Mouse (Mus musculus): ENCODE data around the gene Acadvl. TPM values are rescaled to one million over a fixed set of nuclear protein-coding genes. Genes with fewer than 3 reads are reported as not detected.

Gene Acadvl
- polyA plus RNA-seq, 1 experiment from 2014 or later = 54.2 TPM

DNA sequence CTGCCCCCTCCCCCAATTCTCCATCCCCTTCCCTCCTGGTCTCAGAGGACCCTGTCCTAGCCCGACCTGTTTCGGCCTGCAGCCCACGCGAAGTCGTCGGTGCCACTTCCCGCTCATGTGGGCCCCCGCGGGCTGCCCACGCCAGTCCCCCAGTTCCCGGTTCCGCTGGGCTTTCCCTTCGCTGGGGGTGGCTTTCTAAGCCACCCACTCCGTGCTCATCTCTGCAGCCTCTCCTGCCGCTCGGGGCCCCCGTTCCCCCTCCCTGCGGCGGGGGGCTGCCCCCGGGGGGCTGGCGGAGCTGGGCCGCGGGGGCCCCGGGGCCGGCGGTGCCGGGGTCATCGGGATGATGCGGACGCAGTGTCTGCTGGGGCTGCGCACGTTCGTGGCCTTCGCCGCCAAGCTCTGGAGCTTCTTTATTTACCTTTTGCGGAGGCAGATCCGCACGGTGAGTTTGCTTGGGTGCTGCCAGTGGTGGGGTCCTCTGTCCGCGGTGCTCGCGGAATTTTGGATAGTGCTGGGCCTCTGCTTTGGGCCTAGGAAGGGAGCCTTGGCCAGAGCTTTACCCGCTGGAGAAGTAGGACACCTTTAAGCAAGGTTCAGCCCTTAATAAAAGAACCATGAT lies 34.0 kb downstream of the Acadvl start, which contains the start of gene Ctdnep1:
Gene Ctdnep1 (plus strand): TSS at position 16 of the 622 bp plus-strand sequence.
- Histone ChIP-seq H3K4me2 (ENCODE audit: low read depth, low read length) (peak within 1 kb of the TSS; percentile 71), H3K27me3 (ENCODE audit: control insufficient read depth, insufficient read depth, low read length) (no peaks in the 10 kb centered on the region), H3K27ac (replicated peaks; ENCODE audit: low read depth, low read length) (peak within 1 kb of the TSS; percentile 99), H3K9me3 (replicated peaks; ENCODE audit: control insufficient read depth, low read length) (no peaks in the 10 kb centered on the region), H3K36me3 (replicated peaks; ENCODE audit: control insufficient read depth, insufficient read depth, low read depth, low read length) (no peaks in the 10 kb centered on the region; the same call in none of the 2 replicates), H3K4me1 (ENCODE audit: control insufficient read depth, insufficient read depth, low read length) (peaks cover 4% of the 10 kb centered on the region), H3K9ac (replicated peaks; ENCODE audit: low read length) (peak within 1 kb of the TSS; percentile 99), H3K4me3 (ENCODE audit: low read depth, low read length) (peak within 1 kb of the TSS; percentile 99)
- DNase-seq (ENCODE audit: low spot score) (peak; percentile 17), ATAC-seq (replicated peaks; ENCODE audit: insufficient number of reproducible peaks, low FRiP score, low TSS enrichment, low read depth) (peak; percentile 33)
- WGBS = under 1% methylated on average over 26 of the region's 43 CpGs

DNA sequence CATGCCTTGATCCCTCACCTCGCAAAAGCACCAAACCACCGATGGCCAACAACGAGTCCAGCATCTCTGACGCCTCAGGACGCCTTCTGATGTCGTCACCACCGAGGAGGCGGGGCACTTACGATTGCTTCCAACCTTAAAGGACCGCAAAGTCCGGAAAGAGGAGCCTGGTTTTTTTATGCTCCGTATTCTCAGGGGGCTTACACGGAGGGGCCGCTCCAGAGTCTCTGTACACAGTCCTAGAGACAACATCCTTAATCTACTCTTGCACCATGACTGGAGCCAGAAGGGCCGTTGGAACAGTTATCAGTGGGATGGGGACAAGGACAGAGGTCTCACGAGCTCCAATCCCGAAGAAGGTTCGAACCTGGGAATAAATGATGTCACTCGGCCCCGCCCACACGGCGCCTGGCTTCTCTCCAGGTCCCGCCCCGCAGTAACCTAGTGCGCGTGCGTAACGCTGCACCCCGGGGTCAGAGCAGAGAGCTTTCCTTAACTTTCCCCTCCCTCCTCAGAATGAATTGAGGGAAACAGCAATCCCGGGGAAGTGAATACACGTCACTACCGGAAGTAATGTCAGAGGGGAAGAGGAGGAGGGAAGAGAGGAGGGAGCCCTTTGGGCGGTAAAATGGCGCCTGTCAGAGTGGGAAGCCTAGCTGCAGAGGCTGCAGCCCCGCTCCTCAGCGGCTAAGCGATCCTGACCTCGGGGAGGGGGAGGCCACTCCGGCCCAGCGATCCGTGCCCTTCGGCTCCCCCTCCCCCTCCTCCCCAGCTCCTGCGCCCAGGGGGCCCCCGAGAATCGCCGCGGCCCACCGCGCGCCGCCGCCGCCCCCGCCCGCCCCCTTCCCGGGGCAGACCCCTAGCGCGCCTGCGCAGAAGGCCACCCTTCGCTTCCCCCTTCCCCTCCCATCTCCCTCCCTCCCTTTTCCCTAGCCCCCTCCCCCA lies 34.7 kb downstream of the Acadvl start:
- no peaks in the 10 kb centered on the region for H3K9me3 ChIP-seq (replicated peaks; ENCODE audit: control insufficient read depth, low read length)
- no peaks in the 10 kb centered on the region for H3K27me3 ChIP-seq (ENCODE audit: control insufficient read depth, insufficient read depth, low read length)
- under 1% methylated on average over 36 of the region's 60 CpGs for WGBS
- DNase-seq (ENCODE audit: low spot score) = peak; percentile 100
- H3K4me2 ChIP-seq (ENCODE audit: low read depth, low read length) = peak overlapping the region; percentile 68
- H3K27ac ChIP-seq (replicated peaks; ENCODE audit: low read depth, low read length) = peak overlapping the region; percentile 99
- H3K9ac ChIP-seq (replicated peaks; ENCODE audit: low read length) = peak overlapping the region; percentile 99
- ATAC-seq (replicated peaks; ENCODE audit: insufficient number of reproducible peaks, low FRiP score, low TSS enrichment, low read depth) = peak; percentile 92
- H3K36me3 ChIP-seq (replicated peaks; ENCODE audit: control insufficient read depth, insufficient read depth, low read depth, low read length) = no peaks in the 10 kb centered on the region; the same call in none of the 2 replicates
- H3K4me1 ChIP-seq (ENCODE audit: control insufficient read depth, insufficient read depth, low read length) = peaks cover 4% of the 10 kb centered on the region
- peak overlapping the region; percentile 99 for H3K4me3 ChIP-seq (ENCODE audit: low read depth, low read length)

DNA sequence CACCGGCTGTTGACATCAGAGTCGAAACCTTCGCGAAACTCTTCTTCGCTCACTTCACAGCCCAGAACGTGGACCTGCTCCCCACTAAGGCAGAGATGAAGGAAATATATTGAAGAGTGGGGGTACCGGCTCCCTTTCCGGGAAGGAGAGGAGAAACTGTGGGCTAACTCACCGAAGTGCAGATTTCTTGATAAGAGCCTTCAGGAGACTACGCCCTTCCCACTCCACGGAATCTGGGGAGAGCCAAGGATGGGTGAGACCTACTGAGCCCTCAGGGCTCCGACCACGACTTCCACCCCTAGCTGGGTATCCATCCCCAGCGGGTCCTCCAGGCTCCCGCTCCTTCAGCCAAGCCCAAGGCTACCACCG lies 35.4 kb downstream of the Acadvl start:
- Histone ChIP-seq H3K36me3 (replicated peaks; ENCODE audit: control insufficient read depth, insufficient read depth, low read depth, low read length) (peaks cover 2% of the 10 kb centered on the region), H3K4me2 (ENCODE audit: low read depth, low read length) (peak overlapping the region; percentile 68), H3K9me3 (replicated peaks; ENCODE audit: control insufficient read depth, low read length) (no peaks in the 10 kb centered on the region), H3K4me1 (ENCODE audit: control insufficient read depth, insufficient read depth, low read length) (peaks cover 4% of the 10 kb centered on the region), H3K4me3 (ENCODE audit: low read depth, low read length) (peak overlapping the region; percentile 99), H3K27me3 (ENCODE audit: control insufficient read depth, insufficient read depth, low read length) (no peaks in the 10 kb centered on the region), H3K9ac (replicated peaks; ENCODE audit: low read length) (peak overlapping the region; percentile 99), H3K27ac (replicated peaks; ENCODE audit: low read depth, low read length) (peak overlapping the region; percentile 99)
- ATAC-seq (replicated peaks; ENCODE audit: insufficient number of reproducible peaks, low FRiP score, low TSS enrichment, low read depth) (no peak; the same call in 1 of the 2 replicates), DNase-seq (ENCODE audit: low spot score) (no peak)
- WGBS = 3% methylated on average over 16 of the region's 16 CpGs

GRCm38 (mm10) chr11:69976271-69976670 lies 38.9 kb downstream of the Acadvl start:
- no peaks in the 10 kb centered on the region for H3K27me3 ChIP-seq (ENCODE audit: control insufficient read depth, insufficient read depth, low read length)
- no peaks in the 10 kb centered on the region for H3K4me1 ChIP-seq (ENCODE audit: control insufficient read depth, insufficient read depth, low read length)
- DNase-seq (ENCODE audit: low spot score) (no peak), ATAC-seq (replicated peaks; ENCODE audit: insufficient number of reproducible peaks, low FRiP score, low TSS enrichment, low read depth) (no peak)
- H3K9ac ChIP-seq (replicated peaks; ENCODE audit: low read length) = no peak overlapping the region
- no peak overlapping the region for H3K27ac ChIP-seq (replicated peaks; ENCODE audit: low read depth, low read length)
- peaks cover 3% of the 10 kb centered on the region for H3K36me3 ChIP-seq (replicated peaks; ENCODE audit: control insufficient read depth, insufficient read depth, low read depth, low read length)
- no peak overlapping the region for H3K4me2 ChIP-seq (ENCODE audit: low read depth, low read length)
- no peak overlapping the region for H3K4me3 ChIP-seq (ENCODE audit: low read depth, low read length)
- WGBS = 82% methylated on average over 4 of the region's 4 CpGs
- H3K9me3 ChIP-seq (replicated peaks; ENCODE audit: control insufficient read depth, low read length) = no peaks in the 10 kb centered on the region

DNA sequence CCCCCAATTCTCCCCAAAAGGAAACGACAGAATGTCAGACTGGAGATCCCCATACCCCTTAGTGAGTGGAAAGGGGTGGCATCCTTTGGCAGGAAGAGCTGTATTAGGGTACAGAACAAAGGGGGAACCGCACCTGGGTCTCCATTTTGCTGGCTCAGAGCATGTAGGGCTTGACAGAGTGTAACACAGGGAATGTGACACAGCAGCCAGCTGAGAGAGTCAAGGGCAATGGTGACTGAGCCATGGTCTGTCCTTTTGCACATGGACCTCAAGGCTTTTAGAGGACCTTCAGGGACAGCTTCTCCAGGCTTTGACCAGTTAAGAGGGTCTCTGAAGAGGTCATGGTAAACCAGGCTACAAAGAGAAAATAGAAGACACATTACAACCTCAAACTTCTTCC lies 40.3 kb downstream of the Acadvl start:
- H3K36me3 ChIP-seq (replicated peaks; ENCODE audit: control insufficient read depth, insufficient read depth, low read depth, low read length) = peaks cover 3% of the 10 kb centered on the region

DNA sequence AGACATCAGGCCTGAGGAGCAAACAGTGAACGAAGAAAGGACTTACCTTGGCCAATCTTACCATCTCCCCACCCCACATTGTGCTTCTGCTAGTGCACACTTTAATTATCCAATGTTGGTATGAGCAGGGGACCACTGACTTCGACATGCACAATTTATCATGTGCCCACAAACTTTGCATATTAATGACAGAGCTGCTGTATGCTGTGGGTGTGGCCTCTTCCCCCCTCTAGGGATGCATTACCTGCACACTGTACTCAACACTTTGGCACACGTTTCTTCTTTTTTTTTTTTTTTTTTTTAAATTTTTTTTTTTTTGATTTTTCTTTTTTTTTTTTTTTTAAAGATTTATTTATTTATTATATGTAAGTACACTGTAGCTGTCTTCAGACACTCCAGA lies 44.4 kb downstream of the Acadvl start:
- H3K27ac ChIP-seq (replicated peaks; ENCODE audit: low read depth, low read length) = no peak overlapping the region
- peaks cover 16% of the 10 kb centered on the region for H3K27me3 ChIP-seq (ENCODE audit: control insufficient read depth, insufficient read depth, low read length)
- no peak overlapping the region for H3K4me3 ChIP-seq (ENCODE audit: low read depth, low read length)
- 81% methylated on average over 3 of the region's 3 CpGs for WGBS
- no peak overlapping the region for H3K9ac ChIP-seq (replicated peaks; ENCODE audit: low read length)
- peaks cover 3% of the 10 kb centered on the region for H3K36me3 ChIP-seq (replicated peaks; ENCODE audit: control insufficient read depth, insufficient read depth, low read depth, low read length)
- no peak for ATAC-seq (replicated peaks; ENCODE audit: insufficient number of reproducible peaks, low FRiP score, low TSS enrichment, low read depth)
- H3K9me3 ChIP-seq (replicated peaks; ENCODE audit: control insufficient read depth, low read length) = no peaks in the 10 kb centered on the region
- no peak for DNase-seq (ENCODE audit: low spot score)
- peaks cover 3% of the 10 kb centered on the region; the same call in 1 of the 2 replicates for H3K4me1 ChIP-seq (ENCODE audit: control insufficient read depth, insufficient read depth, low read length)
- no peak overlapping the region for H3K4me2 ChIP-seq (ENCODE audit: low read depth, low read length)

More for the DNA sequence above, 40.3 kb downstream of the Acadvl start:
- ATAC-seq (replicated peaks; ENCODE audit: insufficient number of reproducible peaks, low FRiP score, low TSS enrichment, low read depth) (no peak), DNase-seq (ENCODE audit: low spot score) (no peak)
- no peak overlapping the region for H3K4me3 ChIP-seq (ENCODE audit: low read depth, low read length)
- no peaks in the 10 kb centered on the region for H3K9me3 ChIP-seq (replicated peaks; ENCODE audit: control insufficient read depth, low read length)
- no peak overlapping the region for H3K9ac ChIP-seq (replicated peaks; ENCODE audit: low read length)
- no peaks in the 10 kb centered on the region for H3K4me1 ChIP-seq (ENCODE audit: control insufficient read depth, insufficient read depth, low read length)
- no peak overlapping the region for H3K4me2 ChIP-seq (ENCODE audit: low read depth, low read length)
- 89% methylated on average over 2 of the region's 2 CpGs for WGBS
- H3K27ac ChIP-seq (replicated peaks; ENCODE audit: low read depth, low read length) = no peak overlapping the region
- no peaks in the 10 kb centered on the region for H3K27me3 ChIP-seq (ENCODE audit: control insufficient read depth, insufficient read depth, low read length)

DNA sequence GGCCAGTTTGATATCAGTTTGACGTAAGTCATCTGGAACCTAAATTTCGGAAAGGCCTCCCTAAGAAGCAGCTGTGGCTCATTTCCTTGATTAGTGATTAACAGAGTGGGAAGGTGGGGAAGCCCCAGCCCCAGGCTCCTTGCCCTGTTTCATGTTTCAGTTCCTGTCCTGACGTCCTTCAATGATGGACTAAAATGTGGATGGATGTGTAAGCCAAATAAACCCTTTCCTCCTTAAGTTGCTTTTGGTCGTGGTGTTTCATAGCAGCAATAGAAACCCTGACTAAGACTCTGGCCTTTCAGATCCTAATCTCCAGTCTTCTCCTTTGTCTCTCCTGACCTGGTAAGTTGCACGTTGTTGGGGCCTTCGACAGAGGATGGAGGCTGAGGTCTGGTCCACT lies 45.0 kb downstream of the Acadvl start:
- no peak overlapping the region for H3K4me3 ChIP-seq (ENCODE audit: low read depth, low read length)
- peaks cover 3% of the 10 kb centered on the region; the same call in 1 of the 2 replicates for H3K4me1 ChIP-seq (ENCODE audit: control insufficient read depth, insufficient read depth, low read length)
- H3K9me3 ChIP-seq (replicated peaks; ENCODE audit: control insufficient read depth, low read length) = no peaks in the 10 kb centered on the region
- DNase-seq (ENCODE audit: low spot score) (no peak), ATAC-seq (replicated peaks; ENCODE audit: insufficient number of reproducible peaks, low FRiP score, low TSS enrichment, low read depth) (no peak)
- no peak overlapping the region for H3K4me2 ChIP-seq (ENCODE audit: low read depth, low read length)
- WGBS = 81% methylated on average over 6 of the region's 6 CpGs
- peaks cover 21% of the 10 kb centered on the region for H3K27me3 ChIP-seq (ENCODE audit: control insufficient read depth, insufficient read depth, low read length)
- no peak overlapping the region for H3K27ac ChIP-seq (replicated peaks; ENCODE audit: low read depth, low read length)
- no peak overlapping the region for H3K9ac ChIP-seq (replicated peaks; ENCODE audit: low read length)
- peaks cover 3% of the 10 kb centered on the region for H3K36me3 ChIP-seq (replicated peaks; ENCODE audit: control insufficient read depth, insufficient read depth, low read depth, low read length)

GRCm38 (mm10) chr11:69968793-69969192 lies 46.4 kb downstream of the Acadvl start:
- no peak overlapping the region for H3K27ac ChIP-seq (replicated peaks; ENCODE audit: low read depth, low read length)
- H3K9ac ChIP-seq (replicated peaks; ENCODE audit: low read length) = no peak overlapping the region
- H3K4me1 ChIP-seq (ENCODE audit: control insufficient read depth, insufficient read depth, low read length) = peaks cover 3% of the 10 kb centered on the region; the same call in 1 of the 2 replicates
- H3K9me3 ChIP-seq (replicated peaks; ENCODE audit: control insufficient read depth, low read length) = no peaks in the 10 kb centered on the region
- ATAC-seq (replicated peaks; ENCODE audit: insufficient number of reproducible peaks, low FRiP score, low TSS enrichment, low read depth) (no peak), DNase-seq (ENCODE audit: low spot score) (no peak)
- H3K4me3 ChIP-seq (ENCODE audit: low read depth, low read length) = no peak overlapping the region
- WGBS = 81% methylated on average over 4 of the region's 4 CpGs
- peaks cover 35% of the 10 kb centered on the region for H3K27me3 ChIP-seq (ENCODE audit: control insufficient read depth, insufficient read depth, low read length)
- no peaks in the 10 kb centered on the region; the same call in none of the 2 replicates for H3K36me3 ChIP-seq (replicated peaks; ENCODE audit: control insufficient read depth, insufficient read depth, low read depth, low read length)
- no peak overlapping the region for H3K4me2 ChIP-seq (ENCODE audit: low read depth, low read length)
